Mouse (Mus musculus): ENCODE data around the gene Awat2.
"Not testable (repeated sequence)": the region's sequence is repeated elsewhere in the genome, so short reads cannot be mapped to it uniquely, and the experiment has no call there.

Awat2 gene

DNA sequence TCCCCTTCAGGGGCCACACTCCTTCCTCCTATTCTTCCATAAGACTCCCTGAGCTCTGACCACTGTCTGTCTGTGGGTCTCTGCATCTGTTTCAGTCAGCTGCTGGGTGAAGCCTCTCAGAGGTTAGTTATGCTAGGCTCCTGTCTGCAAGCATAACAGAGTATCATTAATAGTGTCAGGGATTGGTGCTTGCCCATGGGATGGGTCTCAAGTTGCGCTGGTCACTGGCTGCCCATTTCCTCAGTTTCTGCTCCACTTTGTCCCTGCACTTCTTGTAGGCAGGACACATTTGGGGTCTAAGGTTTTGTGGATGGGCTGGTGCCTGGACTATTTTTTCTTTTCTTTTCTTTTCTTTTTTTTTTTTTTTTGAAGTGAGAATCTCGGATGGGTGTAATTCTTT lies at the start of gene Awat2:
TSS of gene Awat2 (minus strand) at position 101 of the 400 bp plus-strand sequence.
- not testable (repeated sequence) for DNase-seq (ENCODE audit: extremely low read depth, low read depth)

DNA sequence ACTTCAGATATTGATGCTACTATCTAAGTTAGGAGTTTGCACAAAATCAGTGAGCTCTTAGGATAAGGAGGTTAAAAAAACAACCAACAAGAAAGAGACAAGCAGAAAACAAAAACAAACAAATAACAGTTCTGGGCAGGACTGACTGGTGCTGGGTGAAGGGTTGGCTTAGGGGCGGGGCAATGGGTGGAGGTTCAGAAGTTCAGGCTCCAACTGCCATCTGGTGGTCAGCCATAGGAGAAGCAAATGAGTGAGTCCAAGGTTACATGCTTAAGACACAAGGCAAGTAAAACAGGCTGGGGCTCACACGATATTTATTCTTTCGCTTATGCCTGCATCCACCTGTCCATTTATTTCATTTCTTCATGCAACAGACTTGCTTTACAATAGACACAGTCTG lies 37.8 kb upstream of the Awat2 start:
- DNase-seq (ENCODE audit: extremely low read depth, low read depth): peak; percentile 64

DNA sequence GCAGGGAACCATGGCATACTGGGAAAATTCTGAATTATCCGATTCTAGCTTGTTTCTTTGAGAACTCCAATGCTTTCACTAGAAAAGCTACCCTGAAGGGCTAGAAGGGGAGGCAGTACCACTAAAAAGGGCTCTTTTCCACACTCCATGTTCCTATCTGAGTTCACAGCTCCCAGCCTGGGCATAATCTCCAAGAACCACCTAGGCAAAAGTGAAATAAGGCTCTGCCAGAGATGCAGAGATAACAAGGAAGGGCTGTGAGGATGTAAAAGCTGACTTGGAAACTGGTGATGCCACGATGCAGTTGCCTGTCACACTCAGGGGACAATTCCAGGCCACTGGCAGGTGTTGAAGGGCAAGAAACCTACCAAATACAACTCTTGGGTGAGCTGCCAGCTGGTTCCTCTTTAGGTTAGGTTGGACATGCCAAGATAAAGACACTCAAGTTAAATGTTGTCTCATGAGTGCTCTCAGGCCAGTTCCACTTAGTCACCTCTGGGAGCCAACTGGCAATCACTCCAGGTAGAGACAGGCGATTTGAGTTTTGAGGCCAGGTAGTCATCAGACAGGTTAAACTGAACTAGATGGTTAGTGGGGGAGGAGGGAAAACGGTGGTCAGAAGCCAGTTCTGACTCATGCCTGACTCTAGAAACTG lies 33.2 kb upstream of the Awat2 start:
- DNase-seq (ENCODE audit: extremely low read depth, low read depth): no peak

DNA sequence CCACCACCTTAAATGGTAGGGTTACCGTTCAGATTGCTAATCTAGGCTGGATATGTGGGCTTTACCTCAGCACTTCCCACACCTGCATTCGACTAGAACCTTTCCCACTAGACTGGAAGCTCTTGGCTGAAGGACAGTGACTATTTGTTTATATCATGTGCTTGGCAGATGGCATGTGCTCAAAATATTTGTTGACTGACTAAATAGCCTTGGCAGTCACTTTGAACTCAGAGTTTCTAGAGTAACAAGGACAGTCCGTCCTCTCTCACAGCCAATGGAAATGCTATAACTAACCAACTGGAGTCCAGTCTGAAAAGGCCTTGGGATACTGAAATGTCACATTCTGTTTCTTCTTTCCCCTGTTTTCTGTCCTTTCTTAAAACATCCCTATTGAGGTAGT lies 29.0 kb upstream of the Awat2 start:
- no peak for DNase-seq (ENCODE audit: extremely low read depth, low read depth)

DNA sequence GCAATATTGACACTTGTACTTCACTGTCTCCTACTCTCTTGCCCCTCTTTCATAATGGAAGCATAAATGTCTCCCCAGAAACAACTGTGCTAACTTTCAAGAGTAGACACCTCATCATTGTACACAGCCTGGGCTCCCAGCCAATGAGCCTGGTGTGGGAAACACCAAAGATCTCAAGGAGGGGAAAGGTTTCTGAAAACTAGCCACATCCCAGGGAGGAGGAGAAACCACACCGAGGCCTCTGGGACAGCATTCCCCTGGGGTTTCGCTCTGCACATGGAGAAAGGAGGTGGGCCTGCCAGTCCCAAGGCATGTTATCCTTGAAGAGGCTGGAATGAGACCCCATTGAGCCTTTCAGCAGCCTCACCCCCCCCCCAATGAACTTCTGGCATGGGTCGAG lies 27.6 kb upstream of the Awat2 start:
- DNase-seq (ENCODE audit: extremely low read depth, low read depth): no peak

DNA sequence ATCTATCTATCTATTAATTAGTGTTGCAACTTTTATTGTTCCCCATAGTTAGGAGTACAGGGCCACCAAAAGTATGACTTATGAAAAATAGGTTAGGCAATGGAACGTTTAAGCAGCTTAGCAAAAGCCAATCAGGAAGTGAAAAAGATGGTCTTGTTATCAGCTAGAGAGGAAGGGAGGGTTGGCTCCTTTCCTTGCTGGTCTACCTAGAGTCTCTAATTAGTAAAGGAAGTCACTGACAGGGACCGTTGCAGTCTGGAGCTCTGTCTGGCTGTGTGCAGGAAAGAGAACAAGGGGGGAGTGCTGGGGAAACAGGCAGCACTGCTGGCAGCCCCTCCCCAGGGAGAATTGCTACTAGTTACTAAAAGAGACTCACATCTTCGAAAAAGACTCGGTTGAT lies 25.5 kb upstream of the Awat2 start:
- peak; percentile 70 for DNase-seq (ENCODE audit: extremely low read depth, low read depth)

DNA sequence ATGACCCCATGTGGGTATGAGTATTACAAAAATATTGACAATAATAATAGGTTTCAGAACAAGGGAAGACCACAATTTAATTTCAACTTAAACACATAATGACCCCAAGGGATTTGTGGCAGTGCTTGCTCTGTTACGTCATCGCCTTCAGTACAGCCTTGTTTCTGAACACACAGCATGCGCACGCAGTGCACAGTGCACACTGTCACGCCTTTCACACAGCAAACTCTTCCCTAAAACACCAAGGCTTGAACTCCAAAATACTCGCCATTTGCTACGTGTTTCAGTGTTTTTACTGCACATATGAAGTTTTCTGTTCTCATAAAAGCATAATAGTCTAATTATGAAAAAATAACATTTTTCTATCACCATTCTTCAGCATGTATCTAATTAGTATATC lies 1.0 kb upstream of the Awat2 start:
- no peak for DNase-seq (ENCODE audit: extremely low read depth, low read depth)

DNA sequence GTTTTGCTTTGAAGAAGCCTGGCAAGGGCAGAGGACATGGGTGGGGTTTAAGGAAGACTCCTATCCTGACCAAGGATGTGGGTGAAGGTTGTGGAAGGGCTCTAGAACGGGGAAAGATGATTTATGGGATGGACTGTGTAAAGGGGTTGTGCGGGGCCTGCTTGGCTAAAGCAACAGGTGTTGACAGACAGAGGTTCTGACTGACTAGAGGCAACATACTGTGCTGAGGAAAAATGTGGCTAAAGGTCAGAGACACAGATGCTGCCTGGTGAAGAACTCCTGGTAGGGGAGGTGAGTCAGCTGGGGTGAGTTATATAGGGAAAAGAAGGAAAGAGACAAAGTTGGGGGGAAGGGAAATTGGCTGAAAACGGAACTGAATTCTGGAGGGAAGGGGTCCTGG lies 10.2 kb downstream of the Awat2 start:
- no peak for DNase-seq (ENCODE audit: extremely low read depth, low read depth)

DNA sequence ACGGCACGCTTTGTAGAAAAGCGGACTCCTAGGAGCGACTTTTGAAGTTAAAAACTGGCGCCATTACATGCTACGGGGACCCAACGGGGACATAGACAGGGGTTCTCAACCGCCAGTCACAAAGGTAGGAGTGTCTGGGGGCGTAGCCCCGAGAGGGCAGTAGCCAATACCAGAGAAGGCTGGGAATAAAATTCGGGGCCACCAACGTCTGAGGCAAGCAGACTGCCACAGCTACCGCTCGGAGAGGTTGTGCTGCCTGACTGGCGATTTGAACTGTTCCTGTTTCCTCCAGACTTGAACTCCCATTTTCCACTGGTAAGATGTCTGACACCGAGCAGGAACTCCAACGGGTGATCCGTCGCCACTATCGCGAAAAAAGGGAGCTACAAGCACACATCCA lies 13.8 kb downstream of the Awat2 start, which contains the start of gene Otud6a:
TSS of gene Otud6a (plus strand) at position 321 of the 400 bp plus-strand sequence.
- DNase-seq (ENCODE audit: extremely low read depth, low read depth): no peak

DNA sequence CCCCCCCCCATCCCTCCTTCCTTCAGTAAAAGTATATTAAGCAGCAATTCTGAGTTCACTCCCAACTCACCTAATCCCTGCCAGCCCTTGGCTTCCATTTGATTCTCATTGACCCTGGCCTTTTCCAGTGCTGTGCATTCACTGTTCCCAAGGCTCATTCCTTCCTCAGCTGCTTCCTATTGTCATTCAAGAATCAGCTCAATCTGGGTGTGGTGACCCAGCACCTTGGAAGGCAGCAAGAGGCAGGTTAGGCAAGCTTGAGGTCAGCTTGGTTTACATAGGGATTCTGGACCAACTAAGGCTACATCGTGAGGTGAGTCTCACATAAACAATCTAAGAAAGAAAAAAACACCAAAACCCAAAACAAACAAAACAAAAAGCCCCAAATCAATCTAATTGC lies 33.3 kb downstream of the Awat2 start:
- no peak for DNase-seq (ENCODE audit: extremely low read depth, low read depth)

GRCm38 (mm10) chrX:100401657-100402056 lies 40.9 kb downstream of the Awat2 start:
- no peak for DNase-seq (ENCODE audit: extremely low read depth, low read depth)

DNA sequence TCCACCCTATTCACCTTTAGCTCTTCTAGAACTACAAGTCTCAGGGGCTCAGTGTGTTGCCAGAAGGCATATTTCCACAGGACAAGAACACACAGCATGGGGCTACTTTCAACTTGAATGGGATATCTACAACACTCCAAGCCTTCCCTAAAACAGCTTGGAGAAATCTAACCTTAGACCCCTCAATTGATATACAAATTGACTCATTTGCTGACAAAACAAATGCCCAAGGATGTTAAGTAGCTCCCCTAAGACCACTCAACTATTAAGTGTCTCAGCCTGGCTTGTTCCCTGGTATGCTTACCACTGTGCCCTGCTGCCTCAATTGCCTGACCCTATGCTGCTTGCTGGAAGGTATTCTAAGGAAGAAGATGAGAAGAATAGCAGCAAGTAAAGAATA lies 41.6 kb downstream of the Awat2 start:
- no peak for DNase-seq (ENCODE audit: extremely low read depth, low read depth)

- DNase-seq (ENCODE audit: extremely low read depth, low read depth): peak; percentile 30
Observed at GRCm38 (mm10) chrX:100395026-100395425, 47.5 kb downstream of the Awat2 start.

- no peak for DNase-seq (ENCODE audit: extremely low read depth, low read depth)
Observed at GRCm38 (mm10) chrX:100394223-100394861, 48.2 kb downstream of the Awat2 start.

DNA sequence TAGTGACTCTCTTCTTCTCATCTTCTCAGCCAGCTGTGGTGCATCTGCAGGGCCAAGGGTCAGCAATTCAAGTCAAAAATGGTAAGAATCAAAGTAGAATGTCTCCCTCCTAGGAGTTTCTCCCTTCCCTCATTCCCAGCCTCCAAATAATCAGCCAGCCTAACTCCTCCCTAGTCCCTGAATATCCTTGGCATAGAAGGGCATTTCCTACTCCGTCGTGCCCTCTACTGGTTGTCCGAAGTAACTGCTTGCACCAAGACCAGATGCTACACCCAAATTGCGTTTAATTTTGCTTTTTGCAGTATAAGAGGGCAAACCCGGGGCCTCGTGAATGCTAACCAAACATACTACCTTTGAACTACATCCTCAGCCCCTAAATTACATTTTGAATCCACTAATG lies 50.2 kb downstream of the Awat2 start:
- DNase-seq (ENCODE audit: extremely low read depth, low read depth): peak; percentile 23

- DNase-seq (ENCODE audit: extremely low read depth, low read depth): no peak
Observed at GRCm38 (mm10) chrX:100389887-100390286, 52.6 kb downstream of the Awat2 start.

DNA sequence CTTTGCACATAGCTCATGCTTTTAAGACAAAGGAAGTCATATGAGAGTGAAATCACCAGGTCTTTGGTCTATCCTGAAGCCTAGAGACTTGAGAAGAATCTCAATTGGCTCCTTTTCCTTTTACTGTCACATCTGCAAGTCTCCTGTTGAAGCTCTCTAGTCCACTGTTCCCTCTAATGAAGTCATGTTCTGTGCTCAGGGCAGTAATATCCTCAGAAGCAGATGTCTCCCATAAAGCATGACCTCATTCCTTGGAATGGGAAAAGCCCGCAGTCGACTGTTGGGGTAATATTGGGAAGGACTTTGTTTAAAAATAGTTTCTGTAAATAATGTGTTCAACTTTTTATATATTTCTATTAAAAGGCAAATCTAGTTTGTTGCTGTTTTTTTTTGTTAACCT lies 85.5 kb downstream of the Awat2 start:
- DNase-seq (ENCODE audit: extremely low read depth, low read depth): no peak

Measured in MEL-GATA-1-ER (cell line).